Mouse (Mus musculus) heart, embryonic 14.5 days (tissue): ENCODE results near the gene Pik3ap1. TPM values are rescaled to one million over a fixed set of nuclear protein-coding genes. Genes with fewer than 3 reads are reported as not detected.

ENCODE experiments used
- ATAC-seq: fragments of 200-750 bp; cut with Nextera tagmentation; 2 replicates; pipeline ENCODE4 v1.8.0; 2017; ENCODE audit warnings: low read depth, moderate TSS enrichment; ENCODE audit not compliant: insufficient number of reproducible peaks, insufficient read depth, low FRiP score
- H3K27ac ChIP-seq, 2 experiments: fragments of 200-500 bp in 1 of 2; fragments of 300-500 bp in 1 of 2; sonication (generic) in 1 of 2; replicated peaks in 1 of 2; 2 replicates each; pipeline ENCODE4 v1.5.1; 2012 to 2014; ENCODE audit warnings: low read depth in 2 of 2, low read length in 2 of 2, control low read depth in 1 of 2, mild to moderate bottlenecking in 1 of 2, mixed read lengths in 1 of 2; ENCODE audit not compliant: control insufficient read depth in 1 of 2, insufficient read depth in 1 of 2
- H3K27me3 ChIP-seq: fragments of 300-500 bp; sonication (generic); 2 replicates; pipeline ENCODE4 v1.6.1; 2014; ENCODE audit warnings: mild to moderate bottlenecking, low read length, control low read depth; ENCODE audit not compliant: control insufficient read depth, insufficient read depth
- H3K36me3 ChIP-seq: fragments of 300-500 bp; sonication (generic); 2 replicates; pipeline ENCODE4 v1.6.1; 2014; ENCODE audit warnings: mild to moderate bottlenecking, control low read depth, low read length, mixed read lengths; ENCODE audit not compliant: control insufficient read depth, insufficient read depth
- H3K4me1 ChIP-seq, 2 experiments: fragments of 200-500 bp in 1 of 2; fragments of 300-500 bp in 1 of 2; sonication (generic) in 1 of 2; 2 replicates each; pipeline ENCODE4 v1.6.1; 2012 to 2014; ENCODE audit warnings: low read length in 2 of 2, control low read depth in 1 of 2, mixed read lengths in 1 of 2; ENCODE audit not compliant: control insufficient read depth in 2 of 2, insufficient read depth in 2 of 2
- H3K4me2 ChIP-seq: fragments of 300-500 bp; sonication (generic); 2 replicates; pipeline ENCODE4 v1.6.1; 2014; ENCODE audit warnings: mild to moderate bottlenecking, low read length
- H3K4me3 ChIP-seq, 2 experiments: fragments of 200-500 bp in 1 of 2; fragments of 300-500 bp in 1 of 2; sonication (generic) in 1 of 2; 2 replicates each; pipeline ENCODE4 v1.5.1; 2012 to 2014; ENCODE audit warnings: low read length in 2 of 2, mild to moderate bottlenecking in 2 of 2, control low read depth in 1 of 2, low read depth in 1 of 2, moderate library complexity in 1 of 2; ENCODE audit not compliant: control insufficient read depth in 1 of 2, insufficient read depth in 1 of 2
- H3K9ac ChIP-seq: fragments of 300-500 bp; sonication (generic); 2 replicates; pipeline ENCODE4 v1.6.1; 2014; ENCODE audit warnings: mild to moderate bottlenecking, low read length
- H3K9me3 ChIP-seq: fragments of 300-500 bp; sonication (generic); 2 replicates; pipeline ENCODE4 v1.6.1; 2016; ENCODE audit warnings: low read length, control low read depth; ENCODE audit not compliant: control insufficient read depth
- WGBS: fragments of 180-500 bp; shearing (Covaris S2); extraction: QIAGEN DNeasy Blood & Tissue Kit; methylation state at CpG from one replicate; pipeline ENCODE4 v1.1.7; 2014; 5-methylcytosine and 5-hydroxymethylcytosine counted together
- polyA plus RNA-seq: library from polyadenylated mRNA; unstranded; fragments of >200 nt; fragmentation: Nextera tagmentation; extraction: Ambion mirVana; gene quantifications from 2 replicates; pipeline ENCODE4 v1.2.1, GENCODE M21; 2014

Pik3ap1 gene
- polyA plus RNA-seq, 1 experiment from 2014 or later: 1.3 TPM

- H3K36me3 ChIP-seq: no peaks in the 10 kb centered on the region
- WGBS: 71% methylated on average over 8 of the region's 8 CpGs
Measured at GRCm38 (mm10) chr19:41402603-41403002, 17.7 kb upstream of the Pik3ap1 start.

GRCm38 (mm10) chr19:41390856-41391255, 6.0 kb upstream of the Pik3ap1 start:
- H3K4me3 ChIP-seq: no peak overlapping the region
- ATAC-seq: no peak
- no peak overlapping the region for H3K4me2 ChIP-seq
- no peaks in the 10 kb centered on the region for H3K27me3 ChIP-seq
- H3K9ac ChIP-seq: no peak overlapping the region
- peaks cover 5 to 13% of the 10 kb centered on the region in 2 experiments for H3K4me1 ChIP-seq
- H3K36me3 ChIP-seq: no peaks in the 10 kb centered on the region
- H3K27ac ChIP-seq: no peak overlapping the region
- 85% methylated on average over 8 of the region's 8 CpGs for WGBS
- H3K9me3 ChIP-seq: no peaks in the 10 kb centered on the region

More at GRCm38 (mm10) chr19:41402603-41403002, 17.7 kb upstream of the Pik3ap1 start:
- Histone ChIP-seq H3K4me1 (no peaks in the 10 kb centered on the region), H3K9me3 (no peaks in the 10 kb centered on the region), H3K27me3 (no peaks in the 10 kb centered on the region), H3K9ac (no peak overlapping the region), H3K27ac (no peak overlapping the region), H3K4me3 (no peak overlapping the region), H3K4me2 (no peak overlapping the region)
- no peak for ATAC-seq

GRCm38 (mm10) chr19:41389351-41389750, 4.4 kb upstream of the Pik3ap1 start:
- Histone ChIP-seq H3K4me2 (no peak overlapping the region; the same call in 1 of the 2 replicates), H3K27me3 (no peaks in the 10 kb centered on the region; the same call in 1 of the 2 replicates), H3K4me1 (peaks cover 7 to 23% of the 10 kb centered on the region in 2 experiments), H3K9ac (no peak overlapping the region), H3K9me3 (no peaks in the 10 kb centered on the region), H3K27ac (no peak overlapping the region), H3K36me3 (no peaks in the 10 kb centered on the region), H3K4me3 (no peak overlapping the region)
- ATAC-seq: no peak
- 16% methylated on average over 6 of the region's 6 CpGs for WGBS

GRCm38 (mm10) chr19:41388242-41388641, 3.3 kb upstream of the Pik3ap1 start:
- H3K27me3 ChIP-seq: peaks cover 8% of the 10 kb centered on the region; the same call in 1 of the 2 replicates
- ATAC-seq: no peak
- H3K27ac ChIP-seq: no peak overlapping the region
- no peak overlapping the region for H3K4me3 ChIP-seq
- no peaks in the 10 kb centered on the region for H3K36me3 ChIP-seq
- H3K9me3 ChIP-seq: no peaks in the 10 kb centered on the region
- no peak overlapping the region for H3K4me2 ChIP-seq
- 95% methylated on average over 7 of the region's 7 CpGs for WGBS
- no peak overlapping the region for H3K9ac ChIP-seq
- H3K4me1 ChIP-seq: peaks cover 7 to 23% of the 10 kb centered on the region in 2 experiments

GRCm38 (mm10) chr19:41387262-41387661, 2.4 kb upstream of the Pik3ap1 start:
- WGBS: 77% methylated on average over 2 of the region's 2 CpGs
- H3K4me2 ChIP-seq: no peak overlapping the region
- ATAC-seq: no peak

GRCm38 (mm10) chr19:41384406-41384851, 473 bp downstream of the Pik3ap1 start:
- WGBS: 11% methylated on average over 12 of the region's 12 CpGs
- no peak for ATAC-seq

More at GRCm38 (mm10) chr19:41387262-41387661, 2.4 kb upstream of the Pik3ap1 start:
- no peak overlapping the region for H3K27ac ChIP-seq
- peaks cover 7 to 25% of the 10 kb centered on the region in 2 experiments for H3K4me1 ChIP-seq
- no peak overlapping the region for H3K4me3 ChIP-seq
- H3K36me3 ChIP-seq: no peaks in the 10 kb centered on the region
- H3K9ac ChIP-seq: no peak overlapping the region
- H3K27me3 ChIP-seq: peaks cover 8% of the 10 kb centered on the region; the same call in 1 of the 2 replicates
- H3K9me3 ChIP-seq: no peaks in the 10 kb centered on the region

GRCm38 (mm10) chr19:41382391-41382978, 2.4 kb downstream of the Pik3ap1 start:
- H3K27me3 ChIP-seq: peaks cover 8% of the 10 kb centered on the region; the same call in 1 of the 2 replicates
- H3K4me2 ChIP-seq: no peak overlapping the region
- WGBS: 85% methylated on average over 3 of the region's 3 CpGs
- H3K9ac ChIP-seq: no peak overlapping the region
- H3K9me3 ChIP-seq: no peaks in the 10 kb centered on the region
- no peak for ATAC-seq
- no peak overlapping the region for H3K4me3 ChIP-seq
- H3K27ac ChIP-seq: no peak overlapping the region
- no peaks in the 10 kb centered on the region for H3K36me3 ChIP-seq
- peaks cover 2 to 13% of the 10 kb centered on the region in 2 experiments; a peak in 3 of 4 replicates for H3K4me1 ChIP-seq

More at GRCm38 (mm10) chr19:41384406-41384851, 473 bp downstream of the Pik3ap1 start:
- Histone ChIP-seq H3K9ac (peak overlapping the region; percentile 60), H3K36me3 (no peaks in the 10 kb centered on the region), H3K27ac (no peak overlapping the region), H3K27me3 (peaks cover 8% of the 10 kb centered on the region; the same call in 1 of the 2 replicates), H3K4me2 (peak overlapping the region; percentile 96), H3K9me3 (no peaks in the 10 kb centered on the region), H3K4me1 (peaks cover 7 to 25% of the 10 kb centered on the region in 2 experiments), H3K4me3 (peak overlapping the region; percentile 47 to 53)
